Mouse (Mus musculus): ENCODE results near the gene Park7. TPM values are rescaled to one million over a fixed set of nuclear protein-coding genes. Genes with fewer than 3 reads are reported as not detected.
A peak's percentile ranks its signal among the peaks of the same experiment; 100 is the strongest.

Park7 gene
- polyA plus RNA-seq, 1 experiment: 384 TPM

- no peaks in the 10 kb centered on the region for H3K4me1 ChIP-seq (ENCODE audit: control insufficient read depth, insufficient read depth, low read length)
- no peak for DNase-seq
- no peak for TF ChIP-seq POLR2A (IDR thresholded peaks at IDR 0.05; ENCODE audit: borderline replicate concordance, insufficient read depth, low read length)
- TF ChIP-seq CTCF (IDR thresholded peaks at IDR 0.05; ENCODE audit: borderline replicate concordance, insufficient read depth, low read depth, low read length): no peak
- no peak overlapping the region for H3K4me3 ChIP-seq (replicated peaks; ENCODE audit: insufficient read depth, low read depth, low read length)
- no peaks in the 10 kb centered on the region for H3K27me3 ChIP-seq (ENCODE audit: control insufficient read depth, insufficient read depth, low read length)
- no peak overlapping the region for H3K27ac ChIP-seq (ENCODE audit: insufficient read depth, low read length)
These were observed 48.9 kb downstream of the Park7 start for GRCm38 (mm10) chr4:150865371-150865770.

DNA sequence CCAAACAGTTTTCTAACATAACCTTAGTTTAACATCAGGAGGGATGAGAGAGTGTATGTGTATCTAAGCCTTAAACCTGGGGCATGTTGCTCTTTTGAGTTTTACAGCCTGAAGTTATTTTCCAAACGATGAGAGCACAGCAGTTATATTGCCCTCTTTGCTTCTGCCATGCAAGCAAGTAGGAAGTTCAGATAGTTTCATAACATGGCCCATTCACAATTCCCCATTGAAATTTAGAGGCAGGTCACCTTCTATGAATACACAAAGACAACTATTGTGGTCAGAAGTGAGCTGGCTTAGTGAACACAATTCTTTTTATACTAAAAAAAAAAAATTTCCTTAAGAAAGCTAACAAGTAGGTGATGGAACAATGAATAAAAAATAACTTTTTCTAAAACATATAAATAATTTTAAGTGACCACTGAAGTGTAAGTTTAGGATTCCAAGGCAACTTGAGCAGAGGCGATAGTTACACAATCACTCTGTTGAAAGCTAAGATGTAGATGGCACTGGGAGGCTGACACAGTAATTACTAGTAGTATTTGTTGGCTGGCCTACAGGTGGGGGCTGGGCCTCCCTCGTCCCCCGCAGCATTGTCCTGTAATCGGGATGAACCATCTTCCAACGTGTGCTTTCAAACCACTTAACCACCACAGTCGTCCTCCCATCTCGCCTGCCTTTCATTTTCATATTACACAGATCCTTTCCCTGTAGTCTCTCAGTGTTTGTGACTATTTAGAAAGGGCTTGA lies 51.4 kb downstream of the Park7 start:
- 49% methylated on average over 8 of the region's 8 CpGs for WGBS
- Histone ChIP-seq H3K4me1 (ENCODE audit: control insufficient read depth, insufficient read depth, low read length) (no peaks in the 10 kb centered on the region), H3K27me3 (ENCODE audit: control insufficient read depth, insufficient read depth, low read length) (no peaks in the 10 kb centered on the region), H3K4me3 (replicated peaks; ENCODE audit: insufficient read depth, low read depth, low read length) (no peak overlapping the region), H3K27ac (ENCODE audit: insufficient read depth, low read length) (no peak overlapping the region; the same call in 1 of the 2 replicates)
- no peak for DNase-seq
- TF ChIP-seq CTCF (IDR thresholded peaks at IDR 0.05; ENCODE audit: borderline replicate concordance, insufficient read depth, low read depth, low read length) (no peak), POLR2A (IDR thresholded peaks at IDR 0.05; ENCODE audit: borderline replicate concordance, insufficient read depth, low read length) (no peak)

- WGBS: 80% methylated on average over 2 of the region's 2 CpGs
These were observed 53.1 kb downstream of the Park7 start for GRCm38 (mm10) chr4:150861161-150861560.

DNA sequence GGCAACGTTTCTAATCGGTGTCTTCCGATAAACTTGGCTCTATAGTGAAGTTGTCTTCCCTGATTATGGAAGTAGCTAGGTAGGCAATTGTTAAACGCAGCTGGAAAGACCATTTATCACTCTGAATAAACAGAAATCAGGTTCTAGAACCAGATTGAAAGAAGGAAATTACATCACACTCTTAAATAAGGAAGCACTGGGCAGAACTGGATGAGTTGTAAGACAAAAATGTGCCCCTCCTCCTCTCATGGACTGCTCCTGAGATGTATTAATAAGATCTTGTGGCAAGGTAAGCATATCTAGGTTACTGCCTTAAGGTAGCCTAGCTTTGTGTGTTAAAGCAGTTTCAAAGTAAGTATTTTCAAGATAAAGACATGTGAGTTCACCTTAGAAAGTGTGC lies 53.7 kb downstream of the Park7 start:
- WGBS: 85% methylated on average over 4 of the region's 4 CpGs
- DNase-seq: no peak
- Histone ChIP-seq H3K4me3 (replicated peaks; ENCODE audit: insufficient read depth, low read depth, low read length) (no peak overlapping the region), H3K27me3 (ENCODE audit: control insufficient read depth, insufficient read depth, low read length) (no peaks in the 10 kb centered on the region), H3K4me1 (ENCODE audit: control insufficient read depth, insufficient read depth, low read length) (no peaks in the 10 kb centered on the region; the same call in 1 of the 2 replicates), H3K27ac (ENCODE audit: insufficient read depth, low read length) (no peak overlapping the region)
- TF ChIP-seq POLR2A (IDR thresholded peaks at IDR 0.05; ENCODE audit: borderline replicate concordance, insufficient read depth, low read length) (no peak), CTCF (IDR thresholded peaks at IDR 0.05; ENCODE audit: borderline replicate concordance, insufficient read depth, low read depth, low read length) (no peak)

More at GRCm38 (mm10) chr4:150861161-150861560, 53.1 kb downstream of the Park7 start:
- no peaks in the 10 kb centered on the region for H3K27me3 ChIP-seq (ENCODE audit: control insufficient read depth, insufficient read depth, low read length)
- no peak for DNase-seq
- TF ChIP-seq POLR2A (IDR thresholded peaks at IDR 0.05; ENCODE audit: borderline replicate concordance, insufficient read depth, low read length): no peak
- no peak for TF ChIP-seq CTCF (IDR thresholded peaks at IDR 0.05; ENCODE audit: borderline replicate concordance, insufficient read depth, low read depth, low read length)
- H3K4me3 ChIP-seq (replicated peaks; ENCODE audit: insufficient read depth, low read depth, low read length): no peak overlapping the region
- H3K4me1 ChIP-seq (ENCODE audit: control insufficient read depth, insufficient read depth, low read length): no peaks in the 10 kb centered on the region; the same call in 1 of the 2 replicates
- no peak overlapping the region for H3K27ac ChIP-seq (ENCODE audit: insufficient read depth, low read length)

GRCm38 (mm10) chr4:150855346-150855745 lies 58.9 kb downstream of the Park7 start:
- Histone ChIP-seq H3K4me3 (replicated peaks; ENCODE audit: insufficient read depth, low read depth, low read length) (peak overlapping the region; percentile 74), H3K4me1 (ENCODE audit: control insufficient read depth, insufficient read depth, low read length) (no peaks in the 10 kb centered on the region; the same call in 1 of the 2 replicates), H3K27ac (ENCODE audit: insufficient read depth, low read length) (peak overlapping the region; percentile 52), H3K27me3 (ENCODE audit: control insufficient read depth, insufficient read depth, low read length) (no peaks in the 10 kb centered on the region)
- no peak for DNase-seq
- WGBS: under 1% methylated on average over 41 of the region's 43 CpGs
- TF ChIP-seq CTCF (IDR thresholded peaks at IDR 0.05; ENCODE audit: borderline replicate concordance, insufficient read depth, low read depth, low read length) (no peak), POLR2A (IDR thresholded peaks at IDR 0.05; ENCODE audit: borderline replicate concordance, insufficient read depth, low read length) (no peak)

GRCm38 (mm10) chr4:150854839-150855246 lies 59.4 kb downstream of the Park7 start:
- Histone ChIP-seq H3K4me3 (replicated peaks; ENCODE audit: insufficient read depth, low read depth, low read length) (peak overlapping the region; percentile 74), H3K4me1 (ENCODE audit: control insufficient read depth, insufficient read depth, low read length) (no peaks in the 10 kb centered on the region; the same call in 1 of the 2 replicates), H3K27ac (ENCODE audit: insufficient read depth, low read length) (peak overlapping the region; percentile 52; the same call in 1 of the 2 replicates), H3K27me3 (ENCODE audit: control insufficient read depth, insufficient read depth, low read length) (no peaks in the 10 kb centered on the region)
- under 1% methylated on average over 59 of the region's 59 CpGs for WGBS
- peak; percentile 95 to 97 for DNase-seq
- peak; percentile 100 for TF ChIP-seq POLR2A (IDR thresholded peaks at IDR 0.05; ENCODE audit: borderline replicate concordance, insufficient read depth, low read length)
- TF ChIP-seq CTCF (IDR thresholded peaks at IDR 0.05; ENCODE audit: borderline replicate concordance, insufficient read depth, low read depth, low read length): peak; percentile 30; the same call in 1 of the 2 replicates

DNA sequence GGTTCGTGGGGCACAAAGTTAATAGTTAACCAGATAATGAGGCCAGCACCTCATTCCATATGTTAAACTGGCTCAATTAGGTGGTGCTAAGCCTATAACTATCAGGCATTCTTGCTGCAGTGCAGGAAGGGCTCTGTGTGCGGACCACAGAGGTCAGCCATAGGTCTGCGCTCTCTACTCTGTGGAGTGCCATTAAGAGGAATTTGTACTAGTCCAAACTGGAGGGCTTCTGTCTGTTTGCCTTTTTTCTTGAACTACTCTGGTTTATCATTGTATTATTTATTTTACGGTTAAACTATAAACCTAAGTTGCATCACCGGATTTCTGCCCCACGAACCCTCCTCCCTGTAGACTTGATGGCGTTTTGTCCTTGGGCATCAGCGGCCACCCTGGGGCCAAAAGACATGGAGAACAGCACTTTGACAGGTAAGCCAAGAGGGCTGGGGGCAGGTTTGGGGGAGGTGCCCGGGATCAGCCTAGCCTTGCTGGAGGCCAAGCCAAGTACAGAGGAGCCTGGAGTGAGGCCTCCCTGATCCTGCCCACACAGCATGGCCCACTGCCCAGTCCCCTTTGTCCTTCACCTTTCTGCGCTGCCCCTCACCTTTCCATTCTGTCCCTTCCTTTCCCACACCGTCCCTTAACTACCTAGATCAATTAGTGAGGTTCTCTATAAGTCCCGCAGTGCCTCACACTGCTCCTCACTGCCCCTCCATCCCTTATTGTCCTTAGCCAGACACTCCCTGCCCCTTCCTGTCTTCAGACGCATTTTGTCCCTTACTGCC lies 60.4 kb downstream of the Park7 start, which contains the start of gene Errfi1:
TSS of gene Errfi1 (plus strand) at position 240 of the 782 bp plus-strand sequence.
- Histone ChIP-seq H3K27me3 (ENCODE audit: control insufficient read depth, insufficient read depth, low read length) (no peaks in the 10 kb centered on the region), H3K4me1 (ENCODE audit: control insufficient read depth, insufficient read depth, low read length) (no peaks in the 10 kb centered on the region; the same call in 1 of the 2 replicates), H3K27ac (ENCODE audit: insufficient read depth, low read length) (no peak within 1 kb of the TSS), H3K4me3 (replicated peaks; ENCODE audit: insufficient read depth, low read depth, low read length) (peak within 1 kb of the TSS; percentile 71)
- WGBS: 68% methylated on average over 13 of the region's 13 CpGs
- peak in 1 of 2 experiments; percentile 30 for DNase-seq
- TF ChIP-seq CTCF (IDR thresholded peaks at IDR 0.05; ENCODE audit: borderline replicate concordance, insufficient read depth, low read depth, low read length) (no peak), POLR2A (IDR thresholded peaks at IDR 0.05; ENCODE audit: borderline replicate concordance, insufficient read depth, low read length) (no peak)
